Mouse (Mus musculus) frontal cortex, postnatal 10 days (tissue): Measurements from ENCODE around the gene Acot7.

Experiments
- DNase-seq, 2 experiments: peaks; one replicate each; pipeline ENCODE4 v3.0.0; 2022; ENCODE audit warnings: low spot score in 2 of 2, mixed read lengths in 1 of 2

Gene Acot7

GRCm38 (mm10) chr4:152177537-152178343, at the start of gene Acot7:
Gene Acot7 (plus strand): TSS chr4:152178134.
- DNase-seq = peak; percentile 88 to 90

DNA sequence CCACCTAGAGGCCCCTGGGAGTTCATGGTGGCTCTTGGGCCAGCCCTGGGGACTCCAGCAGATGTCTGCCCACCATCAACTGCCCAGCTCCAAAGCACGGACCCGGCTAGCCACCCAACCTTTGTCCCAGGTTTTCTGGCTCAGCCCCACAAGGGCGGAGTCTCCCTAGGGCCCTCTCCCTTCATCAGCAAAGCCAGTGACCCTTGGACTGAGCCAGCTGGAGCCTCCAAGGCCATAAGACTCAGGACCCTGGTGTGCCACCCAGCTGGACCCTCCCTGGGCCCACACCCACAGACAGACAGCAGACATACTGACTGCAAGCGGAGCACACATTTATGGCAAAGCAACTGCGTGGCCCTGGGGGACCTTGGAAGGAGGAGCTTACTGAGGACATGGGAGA, 49.1 kb upstream of the Acot7 start:
- no peak for DNase-seq

DNA sequence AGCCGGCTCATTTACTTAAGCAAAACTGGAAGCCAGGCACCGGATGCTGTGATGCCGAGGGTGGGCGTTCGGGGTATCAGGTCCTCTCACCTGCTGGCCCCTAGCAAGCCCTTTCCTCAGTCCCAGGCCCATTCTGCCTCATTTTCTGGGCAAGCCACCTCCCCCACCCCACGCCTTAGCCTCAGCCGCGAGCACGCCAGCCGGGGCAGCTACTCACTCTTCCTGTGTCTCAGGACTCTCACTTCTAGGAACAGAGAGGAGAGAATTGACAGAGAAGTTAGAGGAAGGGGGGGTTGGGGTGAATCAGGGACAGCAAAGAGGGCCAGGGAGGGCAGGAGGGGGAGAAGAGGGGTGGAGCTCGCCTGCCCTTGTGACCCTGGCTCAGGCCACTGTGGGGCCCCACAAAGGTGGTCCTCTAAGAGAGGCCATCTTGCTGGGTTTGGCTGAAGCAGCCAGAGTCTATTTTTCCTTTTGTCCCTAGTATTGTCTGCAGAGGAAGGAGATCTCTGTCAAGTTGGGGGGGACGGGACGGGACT, 48.5 kb upstream of the Acot7 start:
- no peak for DNase-seq

GRCm38 (mm10) chr4:152130771-152131653, 46.9 kb upstream of the Acot7 start:
- peak in 1 of 2 experiments; percentile 57 for DNase-seq

DNA sequence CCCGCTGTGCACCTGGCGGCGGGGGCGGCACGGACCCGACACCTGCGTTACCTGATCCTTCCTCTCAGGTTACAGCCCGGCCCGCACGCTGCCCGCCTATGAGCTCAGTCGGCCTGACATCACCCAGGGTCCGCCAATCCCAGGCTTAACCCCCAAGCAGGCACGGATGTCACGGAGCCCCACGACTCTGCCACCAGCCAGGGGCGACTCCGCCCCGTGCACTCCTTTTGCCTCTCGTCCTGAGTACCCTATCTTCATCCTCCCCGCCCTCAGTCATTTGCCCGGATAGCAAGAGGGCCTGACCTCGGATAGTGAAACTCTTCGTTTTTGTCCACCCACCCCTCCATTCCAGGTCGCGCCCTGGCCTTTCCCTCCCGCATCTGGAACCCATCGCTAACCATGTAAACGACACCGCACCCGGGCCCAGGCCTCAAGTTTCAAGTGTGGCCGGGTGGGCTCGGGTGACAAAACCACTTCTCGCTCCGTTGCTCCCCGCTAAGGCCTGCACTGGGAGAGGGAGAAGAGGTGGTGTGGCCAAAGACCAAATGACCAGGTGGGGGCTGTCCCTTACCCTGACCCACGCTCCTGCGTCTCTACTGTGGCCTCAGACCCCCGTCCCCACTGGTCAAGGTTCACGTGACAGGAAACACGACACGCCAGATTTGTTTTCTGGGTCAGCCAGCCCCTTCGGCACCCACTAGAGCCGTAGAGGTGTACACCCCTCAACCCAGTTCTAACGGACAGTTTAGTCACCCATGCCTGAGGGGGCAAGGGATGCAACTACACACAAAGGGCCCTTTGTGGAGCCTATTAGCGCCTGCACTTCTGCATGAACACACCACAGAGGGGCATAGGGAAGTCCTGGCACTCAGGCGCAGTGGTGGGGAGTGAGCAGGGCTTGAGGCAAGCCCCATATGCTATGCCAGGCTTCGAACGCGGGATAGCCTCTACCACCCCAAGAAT, 45.8 kb upstream of the Acot7 start:
- no peak for DNase-seq

GRCm38 (mm10) chr4:152132772-152133169, 45.2 kb upstream of the Acot7 start:
- no peak for DNase-seq

DNA sequence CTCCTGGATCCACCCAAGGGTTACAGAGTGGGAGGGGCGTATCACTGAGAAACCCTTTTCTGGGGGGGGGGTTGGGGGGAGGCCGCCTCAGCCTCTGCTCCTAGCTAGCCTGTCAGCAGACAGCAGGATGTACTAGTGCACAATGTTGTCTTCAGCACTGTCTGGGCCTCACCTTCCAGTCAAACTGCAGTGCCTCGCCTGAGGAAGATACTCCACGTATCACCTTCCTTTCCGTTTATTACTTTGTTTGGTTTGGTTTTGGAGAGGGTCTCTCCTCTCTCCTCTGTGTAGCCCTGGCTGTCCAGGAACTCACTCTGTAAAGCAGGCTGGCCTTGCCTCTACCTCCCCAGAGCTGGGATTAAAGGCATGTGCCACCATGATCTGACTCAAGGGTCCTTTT, 44.7 kb upstream of the Acot7 start:
- DNase-seq = no peak

GRCm38 (mm10) chr4:152134507-152134906, 43.4 kb upstream of the Acot7 start:
- no peak for DNase-seq

DNA sequence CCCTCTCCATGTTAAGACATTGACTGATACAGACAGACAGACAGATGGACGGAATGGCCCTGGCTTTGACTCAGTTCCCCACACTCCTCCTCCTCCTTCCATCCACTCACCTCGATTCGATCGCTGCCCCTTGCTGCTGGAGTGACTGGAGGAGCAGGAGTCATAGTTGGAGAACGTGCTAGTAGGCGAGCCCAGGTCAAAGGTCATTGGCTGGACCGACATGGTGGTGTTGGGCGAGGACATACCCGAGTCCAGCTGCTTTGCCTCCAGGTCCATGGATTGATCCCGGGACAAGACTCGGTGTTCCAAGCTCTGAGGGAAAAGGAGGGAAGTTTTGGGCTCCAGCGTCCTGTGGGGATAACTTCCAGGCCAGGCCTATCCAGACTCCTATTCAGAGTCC, 42.6 kb upstream of the Acot7 start:
- no peak for DNase-seq

DNA sequence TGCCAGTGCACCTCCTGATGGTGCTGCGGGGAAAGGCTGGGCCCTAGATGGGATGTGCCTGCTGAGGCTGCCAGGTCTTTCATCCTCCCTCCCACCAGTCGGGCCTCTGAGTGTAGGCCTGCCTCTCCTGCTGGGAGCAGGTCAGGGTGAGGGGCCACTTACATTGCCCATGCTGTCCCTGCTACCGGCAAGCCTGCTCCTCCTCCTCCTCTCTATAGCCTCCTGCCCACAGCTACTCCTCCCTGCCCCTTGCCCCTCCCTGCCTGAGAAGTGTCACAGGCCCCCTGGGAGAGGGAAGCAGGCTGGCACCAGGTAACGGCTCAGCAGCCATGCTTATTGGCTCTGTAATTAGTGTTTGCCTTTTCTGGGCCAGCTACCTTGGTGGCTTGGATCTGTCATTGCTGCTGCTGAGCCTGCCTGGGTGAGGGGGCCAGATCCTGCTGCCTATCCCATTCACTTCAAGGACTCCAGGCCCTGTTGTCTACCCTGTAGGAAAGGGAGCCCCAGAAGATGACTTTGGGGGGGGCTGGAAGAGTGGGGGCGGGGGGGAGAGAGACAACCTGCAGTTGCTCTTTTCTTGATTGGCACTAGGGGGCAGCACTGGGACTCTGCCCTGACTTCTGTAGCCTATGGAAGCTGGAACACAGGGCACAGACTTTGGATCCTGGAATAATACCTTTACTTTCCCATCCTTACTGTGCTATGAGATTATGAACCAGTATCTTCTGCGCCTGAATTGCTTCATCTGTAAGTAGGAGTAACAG, 41.6 kb upstream of the Acot7 start:
- no peak for DNase-seq

DNA sequence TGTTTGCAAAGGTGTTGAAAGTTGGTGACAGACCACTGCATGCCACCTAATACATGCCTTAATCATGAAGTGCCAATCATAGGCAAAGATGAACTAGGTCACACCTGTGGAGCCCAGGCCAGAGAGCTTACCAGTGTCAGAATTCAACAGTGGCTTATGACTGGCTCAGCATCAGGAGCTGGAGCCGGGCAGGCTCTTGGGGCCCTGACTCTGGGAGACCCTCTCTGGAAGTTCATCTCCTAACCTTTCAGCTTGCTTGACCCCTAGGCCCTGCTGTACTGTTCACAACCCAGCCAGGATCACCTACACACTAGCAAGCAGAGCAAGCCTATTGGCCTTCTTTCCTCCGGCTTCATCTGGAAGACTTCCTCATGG, 41.1 kb upstream of the Acot7 start:
- DNase-seq = no peak

GRCm38 (mm10) chr4:152138497-152139260, 39.3 kb upstream of the Acot7 start:
- DNase-seq = peak in 1 of 2 experiments; percentile 76

DNA sequence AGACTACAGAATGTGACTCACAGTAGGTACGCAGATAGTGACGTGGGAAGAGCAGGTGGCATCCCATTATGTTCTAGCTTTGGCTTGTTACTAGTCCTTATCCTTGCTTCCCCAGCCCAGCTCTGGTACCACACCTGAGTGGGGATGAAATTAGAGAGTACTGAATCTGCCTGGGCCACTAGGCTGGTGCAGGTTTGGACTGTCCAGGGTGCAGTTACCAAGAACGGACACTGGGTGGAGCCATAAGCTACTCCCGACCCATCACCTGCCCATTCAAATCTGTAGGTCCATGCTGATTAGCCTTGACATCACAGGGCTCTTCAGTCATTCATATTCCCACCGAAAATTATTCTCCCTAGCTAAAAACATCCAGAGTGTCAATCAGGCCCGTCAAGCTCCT, 37.5 kb upstream of the Acot7 start:
- no peak for DNase-seq

GRCm38 (mm10) chr4:152141521-152142135, 36.3 kb upstream of the Acot7 start:
- no peak for DNase-seq

DNA sequence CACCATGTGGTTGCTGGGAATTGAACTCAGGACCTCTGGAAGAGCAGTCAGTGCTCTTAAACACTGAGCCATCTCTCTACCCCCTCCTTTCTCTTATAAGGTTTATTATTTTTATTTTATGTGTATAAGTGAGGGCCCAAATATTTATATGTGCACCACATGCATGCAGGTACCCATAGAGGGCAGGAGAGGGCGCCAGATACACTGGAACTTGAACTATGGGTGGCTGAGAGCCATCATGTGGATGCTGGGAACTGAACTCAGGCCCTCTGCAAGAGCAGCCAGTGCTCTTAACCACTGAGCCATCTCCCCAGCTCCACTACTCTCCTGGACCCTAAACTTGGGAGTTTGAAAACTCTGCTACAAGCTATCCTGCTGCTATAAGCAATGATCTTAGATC, 34.3 kb upstream of the Acot7 start:
- no peak for DNase-seq

GRCm38 (mm10) chr4:152145473-152145872, 32.5 kb upstream of the Acot7 start:
- DNase-seq = no peak

DNA sequence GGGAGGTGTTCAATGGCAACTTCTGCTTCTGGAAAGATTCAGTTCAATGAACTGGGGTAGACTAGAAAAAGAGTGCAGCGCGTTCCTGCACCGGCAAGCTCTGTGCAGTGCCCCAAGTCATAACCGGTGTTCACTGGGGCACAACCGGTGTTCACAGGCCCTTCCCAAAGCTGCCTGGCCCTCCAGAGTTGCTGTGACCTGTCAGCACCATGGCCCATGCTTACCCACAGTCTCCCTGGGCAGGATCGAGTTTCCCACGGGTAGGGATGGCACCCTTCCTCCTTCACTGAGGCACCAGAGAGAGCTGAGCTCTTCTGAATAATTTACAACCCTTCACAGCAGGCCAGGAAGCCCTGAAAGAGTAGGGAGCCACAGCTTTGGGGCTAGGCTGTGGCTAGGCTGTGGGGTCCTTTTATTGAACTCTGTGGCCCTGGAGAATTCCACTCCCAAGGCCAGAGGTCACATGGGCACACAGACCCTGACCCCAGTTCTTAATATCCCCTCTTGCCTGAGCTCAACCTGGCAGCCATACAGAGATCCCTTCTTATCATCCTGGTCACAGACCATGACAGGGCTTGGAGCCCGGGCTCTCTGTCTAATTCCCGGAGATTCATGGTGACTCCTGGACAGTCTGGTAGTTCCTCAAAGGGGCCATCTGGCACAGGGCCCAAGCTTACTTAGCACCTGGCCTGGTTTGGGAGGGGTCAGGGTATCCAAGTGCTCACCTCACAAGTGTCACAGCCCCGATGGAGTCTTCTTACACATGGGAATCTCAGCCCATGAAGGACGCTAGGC, 31.7 kb upstream of the Acot7 start:
- no peak for DNase-seq

- no peak for DNase-seq
Measured at GRCm38 (mm10) chr4:152150546-152150945, 27.4 kb upstream of the Acot7 start.
